Mouse (Mus musculus): ENCODE data around the gene Rhcg. TPM values are rescaled to one million over a fixed set of nuclear protein-coding genes. Genes with fewer than 3 reads are reported as not detected.
A peak's percentile ranks its signal among the peaks of the same experiment; 100 is the strongest.

Gene Rhcg
- polyA plus RNA-seq (2012; rRNA removed) = 170 and 188 TPM in 2 replicates

DNA sequence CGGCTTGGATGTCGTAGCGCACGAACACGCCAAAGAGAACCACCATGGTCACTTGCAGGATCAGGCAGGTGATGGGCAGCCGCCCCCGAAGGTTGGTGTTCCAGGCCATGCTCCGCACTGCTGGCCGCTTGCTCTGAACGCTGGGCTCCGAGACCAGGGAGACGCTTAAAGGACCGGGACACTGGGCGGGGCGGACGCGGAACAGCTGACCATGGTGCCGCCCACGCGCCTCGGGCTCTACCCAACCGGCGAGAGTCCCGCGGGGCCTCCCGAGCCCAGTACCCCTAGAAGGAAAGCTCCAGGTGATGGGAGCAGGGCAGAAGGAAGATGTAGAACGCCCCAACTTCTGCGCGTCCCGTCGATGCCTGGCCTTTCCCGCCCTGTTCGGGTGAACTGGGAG, at the start of gene Rhcg:
Rhcg (minus strand) TSS at position 240 of the 400 bp plus-strand sequence.
- Histone ChIP-seq H3K36me3 (ENCODE audit: control insufficient read depth, insufficient read depth, low read length) (no peaks in the 10 kb centered on the region), H3K4me3 (ENCODE audit: insufficient read depth, low read depth, low read length) (peak within 1 kb of the TSS; percentile 73), H3K27ac (ENCODE audit: insufficient read depth, low read depth, low read length) (peak within 1 kb of the TSS; percentile 66), H3K27me3 (replicated peaks; ENCODE audit: control insufficient read depth, insufficient read depth, low read length) (no peaks in the 10 kb centered on the region), H3K4me1 (ENCODE audit: control insufficient read depth, insufficient read depth, low read length) (no peaks in the 10 kb centered on the region)
- 8% methylated on average over 33 of the region's 33 CpGs for WGBS
- TF ChIP-seq CTCF (conservative IDR thresholded peaks at IDR 0.05; ENCODE audit: insufficient read depth, insufficient read length, low read depth, low read length) = no peak
- peak; percentile 71 for TF ChIP-seq POLR2A (IDR thresholded peaks at IDR 0.05; ENCODE audit: low read depth, low read length)
- DNase-seq = peak; percentile 42

DNA sequence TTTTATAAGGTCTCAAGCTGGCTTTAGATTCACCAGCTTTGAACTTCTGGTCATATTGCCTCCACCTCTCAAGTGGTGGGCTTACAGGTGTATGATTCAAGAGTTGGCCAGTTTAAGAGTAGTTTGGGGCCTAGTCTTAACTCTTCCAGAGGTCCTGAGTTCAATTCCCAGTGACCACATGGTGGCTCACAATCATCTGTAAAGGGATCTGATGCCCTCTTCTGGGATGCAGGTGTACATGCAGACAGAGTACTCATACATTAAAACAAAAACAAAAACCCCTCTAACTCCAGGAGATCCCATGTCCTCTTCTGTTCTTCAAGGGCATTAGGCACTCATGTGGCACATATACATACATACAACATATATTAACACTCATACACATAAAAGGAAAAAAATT, 49.2 kb upstream of the Rhcg start:
- H3K4me3 ChIP-seq (ENCODE audit: insufficient read depth, low read depth, low read length) = no peak overlapping the region
- TF ChIP-seq POLR2A (IDR thresholded peaks at IDR 0.05; ENCODE audit: low read depth, low read length) (no peak), CTCF (conservative IDR thresholded peaks at IDR 0.05; ENCODE audit: insufficient read depth, insufficient read length, low read depth, low read length) (no peak)
- no peak for DNase-seq
- H3K4me1 ChIP-seq (ENCODE audit: control insufficient read depth, insufficient read depth, low read length) = no peaks in the 10 kb centered on the region
- no peak overlapping the region for H3K27ac ChIP-seq (ENCODE audit: insufficient read depth, low read depth, low read length)
- H3K27me3 ChIP-seq (replicated peaks; ENCODE audit: control insufficient read depth, insufficient read depth, low read length) = no peaks in the 10 kb centered on the region
- no peaks in the 10 kb centered on the region for H3K36me3 ChIP-seq (ENCODE audit: control insufficient read depth, insufficient read depth, low read length)

DNA sequence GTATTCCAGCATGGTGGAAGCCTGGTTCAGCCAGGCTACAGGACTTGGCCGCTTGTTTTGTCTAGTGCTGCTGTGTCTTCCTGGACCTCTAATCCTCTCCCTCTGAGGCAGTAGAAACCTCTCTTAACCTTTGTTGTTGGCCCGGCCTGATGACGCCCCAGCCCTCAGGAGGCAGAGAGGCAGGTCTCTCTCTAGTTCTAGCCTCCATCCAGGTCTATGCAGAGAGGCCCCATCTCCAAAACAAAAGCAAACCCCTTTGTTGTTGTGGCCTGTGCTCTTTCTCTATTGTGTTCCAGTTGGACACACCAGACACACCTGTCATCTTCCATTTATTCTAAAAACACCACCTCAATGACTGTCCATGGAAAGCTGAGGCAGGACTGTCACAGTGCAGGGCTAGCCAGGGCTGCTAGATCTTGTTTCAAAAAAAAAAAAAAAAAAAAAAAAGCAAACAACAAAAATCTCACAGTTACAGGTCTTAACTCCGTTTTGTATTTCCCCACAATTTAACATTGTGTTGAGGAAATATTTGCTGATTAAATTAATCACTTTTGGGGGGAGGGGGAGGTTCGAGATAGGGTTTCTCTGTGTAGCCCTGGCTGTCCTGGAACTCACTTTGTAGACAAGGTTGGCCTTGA, 43.9 kb upstream of the Rhcg start:
- H3K4me3 ChIP-seq (ENCODE audit: insufficient read depth, low read depth, low read length) = no peak overlapping the region
- H3K4me1 ChIP-seq (ENCODE audit: control insufficient read depth, insufficient read depth, low read length) = peaks cover 7% of the 10 kb centered on the region; the same call in 1 of the 2 replicates
- no peaks in the 10 kb centered on the region for H3K36me3 ChIP-seq (ENCODE audit: control insufficient read depth, insufficient read depth, low read length)
- whole genome bisulfite sequencing = 34% methylated on average over 5 of the region's 5 CpGs
- no peak overlapping the region for H3K27ac ChIP-seq (ENCODE audit: insufficient read depth, low read depth, low read length)
- no peak for TF ChIP-seq CTCF (conservative IDR thresholded peaks at IDR 0.05; ENCODE audit: insufficient read depth, insufficient read length, low read depth, low read length)
- H3K27me3 ChIP-seq (replicated peaks; ENCODE audit: control insufficient read depth, insufficient read depth, low read length) = no peaks in the 10 kb centered on the region
- DNase-seq = no peak

DNA sequence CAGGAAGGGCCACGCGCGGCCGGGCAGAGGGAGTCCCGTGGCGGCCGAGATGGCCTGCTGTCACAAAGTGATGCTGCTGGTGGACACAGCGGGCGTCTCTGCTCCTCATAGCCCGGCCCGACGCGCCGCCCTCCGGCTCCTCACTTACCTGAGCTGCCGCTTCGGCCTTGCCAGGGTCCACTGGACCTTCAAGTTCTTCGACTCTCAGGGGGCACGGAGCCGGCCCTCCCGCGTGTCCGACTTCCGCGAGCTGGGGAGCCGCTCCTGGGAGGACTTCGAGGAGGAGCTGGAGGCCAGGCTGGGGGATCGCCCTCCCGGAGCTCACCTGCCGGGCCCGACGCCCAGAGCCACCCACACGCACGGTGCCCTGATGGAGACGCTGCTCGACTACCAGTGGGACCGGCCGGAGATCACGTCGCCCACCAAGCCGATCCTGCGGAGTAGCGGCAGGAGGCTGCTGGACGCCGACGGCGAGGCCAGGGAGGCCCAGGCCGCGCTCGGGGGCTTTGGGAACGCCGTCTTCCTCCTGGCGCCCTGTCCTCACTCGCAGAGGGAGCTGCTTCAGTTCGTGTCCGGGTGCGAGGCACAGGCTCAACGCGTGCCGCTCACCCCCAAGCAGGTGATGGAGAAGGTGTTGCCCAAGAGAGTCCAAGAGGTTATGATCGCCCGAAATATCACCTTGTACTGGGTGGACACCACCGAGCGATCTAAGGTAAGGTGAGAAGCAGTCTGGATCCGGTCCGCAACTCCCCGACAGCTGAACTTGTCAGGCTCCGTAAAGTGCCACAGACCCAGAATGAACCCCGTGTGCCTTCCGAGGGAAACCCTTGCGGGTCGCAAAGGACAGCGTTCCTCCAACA, 43.1 kb upstream of the Rhcg start:
- peak overlapping the region; percentile 73 for H3K4me3 ChIP-seq (ENCODE audit: insufficient read depth, low read depth, low read length)
- H3K36me3 ChIP-seq (ENCODE audit: control insufficient read depth, insufficient read depth, low read length) = no peaks in the 10 kb centered on the region
- no peak overlapping the region for H3K27ac ChIP-seq (ENCODE audit: insufficient read depth, low read depth, low read length)
- TF ChIP-seq POLR2A (IDR thresholded peaks at IDR 0.05; ENCODE audit: low read depth, low read length) (no peak), CTCF (conservative IDR thresholded peaks at IDR 0.05; ENCODE audit: insufficient read depth, insufficient read length, low read depth, low read length) (no peak)
- 1% methylated on average over 73 of the region's 73 CpGs for WGBS
- DNase-seq = no peak
- no peaks in the 10 kb centered on the region for H3K27me3 ChIP-seq (replicated peaks; ENCODE audit: control insufficient read depth, insufficient read depth, low read length)
- peaks cover 7% of the 10 kb centered on the region; the same call in 1 of the 2 replicates for H3K4me1 ChIP-seq (ENCODE audit: control insufficient read depth, insufficient read depth, low read length)

DNA sequence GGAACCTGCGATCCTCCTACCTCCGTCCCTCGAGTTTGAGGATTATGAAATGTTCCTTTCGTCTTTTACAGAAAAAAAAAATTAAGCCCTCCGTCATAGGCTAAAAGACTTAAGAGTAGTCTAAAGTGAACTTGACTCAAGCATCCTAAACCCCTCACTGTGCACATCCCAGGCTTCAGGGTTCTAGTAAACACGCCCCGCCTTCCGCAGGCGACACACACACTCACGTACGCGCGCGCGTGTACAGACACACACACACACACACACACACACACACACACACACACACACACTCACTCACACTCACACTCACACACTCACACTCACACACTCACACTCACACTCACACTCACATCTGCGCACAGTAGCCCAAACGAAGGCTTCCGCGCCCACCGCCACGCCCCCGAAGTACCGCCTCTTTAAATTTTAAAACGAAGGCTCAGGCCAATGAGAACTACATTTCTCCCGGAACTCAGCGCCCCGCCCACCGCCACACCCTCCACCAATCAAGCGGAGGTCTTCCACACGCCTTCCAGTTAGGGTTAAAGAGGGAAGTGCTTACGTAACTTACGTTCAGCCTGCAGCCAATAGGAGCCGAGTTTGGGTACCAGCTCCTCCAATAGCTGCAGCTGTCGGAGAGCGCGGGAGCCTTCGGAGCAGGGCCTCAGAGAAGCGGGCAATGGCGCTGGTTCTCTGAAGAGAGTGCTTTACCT, 42.3 kb upstream of the Rhcg start, which contains the start of gene Ticrr:
Ticrr (plus strand) TSS at position 619 of the 713 bp plus-strand sequence.
- under 1% methylated on average over 39 of the region's 39 CpGs for WGBS
- H3K27me3 ChIP-seq (replicated peaks; ENCODE audit: control insufficient read depth, insufficient read depth, low read length) = no peaks in the 10 kb centered on the region
- peak within 1 kb of the TSS; percentile 73 for H3K4me3 ChIP-seq (ENCODE audit: insufficient read depth, low read depth, low read length)
- no peaks in the 10 kb centered on the region for H3K36me3 ChIP-seq (ENCODE audit: control insufficient read depth, insufficient read depth, low read length)
- H3K4me1 ChIP-seq (ENCODE audit: control insufficient read depth, insufficient read depth, low read length) = peaks cover 7% of the 10 kb centered on the region; the same call in 1 of the 2 replicates
- no peak within 1 kb of the TSS for H3K27ac ChIP-seq (ENCODE audit: insufficient read depth, low read depth, low read length)
- peak; percentile 99 for DNase-seq
- no peak for TF ChIP-seq CTCF (conservative IDR thresholded peaks at IDR 0.05; ENCODE audit: insufficient read depth, insufficient read length, low read depth, low read length)
- no peak for TF ChIP-seq POLR2A (IDR thresholded peaks at IDR 0.05; ENCODE audit: low read depth, low read length)

DNA sequence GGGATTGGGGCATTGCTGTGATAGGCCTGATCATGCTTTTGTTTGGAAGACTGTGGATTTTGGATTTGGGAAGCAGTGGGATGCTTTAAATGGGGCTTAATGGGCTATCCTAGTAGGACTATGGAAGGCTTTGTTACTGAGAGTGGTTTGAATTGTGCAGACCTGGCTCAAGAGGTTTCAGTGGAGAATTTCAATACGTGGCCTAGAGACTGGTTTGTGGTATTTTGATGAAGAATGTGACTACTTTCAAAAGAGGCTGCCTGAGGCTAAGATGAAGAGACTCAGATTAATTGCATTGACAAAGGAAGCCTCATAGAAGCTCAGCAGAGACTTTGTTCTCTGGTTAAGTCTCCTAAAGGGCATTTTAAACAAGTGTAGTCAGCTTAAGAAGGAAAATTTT, 37.1 kb upstream of the Rhcg start:
- no peak overlapping the region for H3K27ac ChIP-seq (ENCODE audit: insufficient read depth, low read depth, low read length)
- H3K36me3 ChIP-seq (ENCODE audit: control insufficient read depth, insufficient read depth, low read length) = no peaks in the 10 kb centered on the region
- 85% methylated on average over 1 of the region's 1 CpGs for WGBS
- H3K4me3 ChIP-seq (ENCODE audit: insufficient read depth, low read depth, low read length) = no peak overlapping the region
- TF ChIP-seq POLR2A (IDR thresholded peaks at IDR 0.05; ENCODE audit: low read depth, low read length) (no peak), CTCF (conservative IDR thresholded peaks at IDR 0.05; ENCODE audit: insufficient read depth, insufficient read length, low read depth, low read length) (no peak)
- no peak for DNase-seq
- no peaks in the 10 kb centered on the region for H3K27me3 ChIP-seq (replicated peaks; ENCODE audit: control insufficient read depth, insufficient read depth, low read length)
- peaks cover 3% of the 10 kb centered on the region; the same call in 1 of the 2 replicates for H3K4me1 ChIP-seq (ENCODE audit: control insufficient read depth, insufficient read depth, low read length)

Data from kidney, adult 2 months (tissue).